Comparison of ENCODE assay signal across 9 mouse cellular contexts in genomic region chr3:49641966-49642758, GRCm38 (mm10).
DNase-seq lines count a peak whose midpoint lies in the region; ATAC-seq and TF ChIP-seq lines count a peak whose summit lies in the region.
"Had no signal": no experiment of that assay in that cellular context is flagged by ENCODE, and none has a peak within 500 bp of the region (broad histone marks: within the 10 kb centered on the region; RNA-seq: fewer than 3 reads in every experiment).

No protein-coding gene starts in this region.

- no peaks in the 10 kb centered on the region for H3K36me3 ChIP-seq in embryonic facial prominence, embryonic 11.5 days (replicated peaks; ENCODE audit: control insufficient read depth, insufficient read depth, low read depth, low read length)
- H3K36me3 ChIP-seq in kidney, embryonic 15.5 days: no peaks in the 10 kb centered on the region
- H3K36me3 ChIP-seq: liver, embryonic 13.5 days had no signal

- POLR2A ChIA-PET in Patski (lab: Charles Lee): no interaction called here

- 25% methylated on average over 4 of the region's 4 CpGs for WGBS in embryonic facial prominence, embryonic 11.5 days
- WGBS in kidney, embryonic 15.5 days: 36% methylated on average over 4 of the region's 4 CpGs

- DNase-seq in Patski (ENCODE audit: low read depth, low spot score): peak; percentile 69
- peak; percentile 97 for DNase-seq in embryonic facial prominence, embryonic 11.5 days (ENCODE audit: low spot score)
- DNase-seq in heart, adult 9 months (ENCODE audit: low spot score in 2 of 2): peak; percentile 86 to 87
- DNase-seq in mesoderm, embryonic 11.5 days (ENCODE audit: low read depth, low spot score): peak; percentile 92
- no peak for DNase-seq in spleen, postnatal 4 days (ENCODE audit: low spot score in 2 of 2)
- no peak for DNase-seq in spleen, adult 12 weeks (ENCODE audit: low spot score)
- DNase-seq: liver, embryonic 13.5 days had no signal

- ATAC-seq in Patski: peak; percentile 93
- ATAC-seq in embryonic facial prominence, embryonic 11.5 days (replicated peaks; ENCODE audit: insufficient number of reproducible peaks, low FRiP score, low TSS enrichment, low read depth): peak; percentile 98
- ATAC-seq in kidney, embryonic 15.5 days (replicated peaks; ENCODE audit: low FRiP score): peak; percentile 79
- no peak for ATAC-seq in activated CD4-positive, CD25-positive, alpha-beta regulatory T cell, adult 4 months

- H3K4me1 ChIP-seq in embryonic facial prominence, embryonic 11.5 days (ENCODE audit: control insufficient read depth, insufficient read depth, low read length): no peaks in the 10 kb centered on the region
- no peaks in the 10 kb centered on the region for H3K4me1 ChIP-seq in kidney, embryonic 15.5 days
- H3K4me1 ChIP-seq: liver, embryonic 13.5 days had no signal

- no peak overlapping the region for H3K9ac ChIP-seq in embryonic facial prominence, embryonic 11.5 days (replicated peaks; ENCODE audit: low read length)
- H3K9ac ChIP-seq in kidney, embryonic 15.5 days: no peak overlapping the region
- H3K9ac ChIP-seq: liver, embryonic 13.5 days had no signal

- CTCF ChIA-PET in Patski (lab: Charles Lee): no interaction called here

- no peaks in the 10 kb centered on the region for H3K9me3 ChIP-seq in embryonic facial prominence, embryonic 11.5 days (replicated peaks; ENCODE audit: control insufficient read depth, low read length)
- H3K9me3 ChIP-seq in kidney, embryonic 15.5 days (replicated peaks): no peaks in the 10 kb centered on the region
- H3K9me3 ChIP-seq: liver, embryonic 13.5 days had no signal

- no peak overlapping the region for H3K4me2 ChIP-seq in embryonic facial prominence, embryonic 11.5 days (ENCODE audit: low read depth, low read length)
- H3K4me2 ChIP-seq in kidney, embryonic 15.5 days: no peak overlapping the region
- H3K4me2 ChIP-seq: liver, embryonic 13.5 days had no signal

- no peak for TF ChIP-seq CTCF in Patski (IDR thresholded peaks at IDR 0.05)

- H3K27me3 ChIP-seq in Patski: no peaks in the 10 kb centered on the region
- H3K27me3 ChIP-seq in embryonic facial prominence, embryonic 11.5 days (ENCODE audit: control insufficient read depth, insufficient read depth, low read length): no peaks in the 10 kb centered on the region
- no peaks in the 10 kb centered on the region for H3K27me3 ChIP-seq in kidney, embryonic 15.5 days
- H3K27me3 ChIP-seq: liver, embryonic 13.5 days had no signal

- no peak overlapping the region for H3K4me3 ChIP-seq in embryonic facial prominence, embryonic 11.5 days (ENCODE audit: low read depth, low read length)
- H3K4me3 ChIP-seq in kidney, embryonic 15.5 days (replicated peaks): no peak overlapping the region
- H3K4me3 ChIP-seq: liver, embryonic 13.5 days had no signal

- peak overlapping the region; percentile 65 for H3K27ac ChIP-seq in embryonic facial prominence, embryonic 11.5 days (replicated peaks; ENCODE audit: low read depth, low read length)
- peak overlapping the region; percentile 70 for H3K27ac ChIP-seq in kidney, embryonic 15.5 days
- H3K27ac ChIP-seq: liver, embryonic 13.5 days had no signal

- in situ Hi-C loops in Patski (cut with MboI; ENCODE audit: low pct_unique_long_range_greater_than_20kb): no loop called here

Comparison
In these comparisons a context has a peak if more than half of its experiments do, and no peak if none do; other contexts are left out.
1. DNase-seq: peak in Patski (single experiment), embryonic facial prominence, embryonic 11.5 days (single experiment), heart, adult 9 months (2 of 2) and mesoderm, embryonic 11.5 days (single experiment); none in spleen, postnatal 4 days (0 of 2) and spleen, adult 12 weeks (single experiment).